Mouse (Mus musculus): ENCODE measurements around the gene Etv6.

DNA sequence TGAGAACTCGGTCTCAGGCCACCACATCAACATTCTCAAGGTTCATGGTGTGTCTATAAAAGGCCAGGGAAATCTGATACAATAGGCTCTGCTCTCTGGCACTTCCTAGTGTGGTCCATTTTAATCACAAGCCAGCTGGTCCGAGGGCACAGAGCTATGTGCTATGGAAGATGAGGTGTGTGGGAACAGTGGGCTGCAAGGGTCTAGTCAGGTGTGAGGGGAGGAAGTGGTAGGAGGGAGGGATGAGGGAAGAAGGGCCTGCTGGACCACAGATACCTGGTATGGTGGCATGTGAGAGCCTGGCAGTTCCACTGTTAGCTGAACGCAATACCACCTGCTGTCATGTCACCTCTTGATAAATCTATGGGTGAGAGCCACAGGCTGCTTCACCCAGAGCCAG is 4.8 kb downstream of the Etv6 start:
- TF ChIP-seq CTCF (IDR thresholded peaks at IDR 0.05; ENCODE audit: low read depth, low read length) (no peak), GATA1 (IDR thresholded peaks at IDR 0.05; ENCODE audit: borderline replicate concordance, low read length) (no peak), POLR2AphosphoS5 (IDR thresholded peaks at IDR 0.05; ENCODE audit: insufficient replicate concordance, low read depth, low read length) (no peak)

Data from G1E (cell line).